Mouse (Mus musculus): ENCODE measurements around the gene Atg2a.

GRCm38 (mm10) chr19:6226763-6227162, 14.7 kb upstream of the Atg2a start:
- no peak for TF ChIP-seq POLR2A (IDR thresholded peaks at IDR 0.05; ENCODE audit: extremely low read depth, insufficient read depth, low read length)
- no peak for TF ChIP-seq CTCF (IDR thresholded peaks at IDR 0.05; ENCODE audit: low read depth, low read length)

All from liver, adult 2 months (tissue).